Mouse (Mus musculus) hindbrain, postnatal 0 days (tissue): ENCODE results near the gene Nfic. TPM values are rescaled to one million over a fixed set of nuclear protein-coding genes. Genes with fewer than 3 reads are reported as not detected.
A peak's percentile ranks its signal among the peaks of the same experiment; 100 is the strongest.

Source experiments
- ATAC-seq: fragments of 200-750 bp; cut with Nextera tagmentation; 2 replicates; pipeline ENCODE4 v1.8.0; 2017; ENCODE audit warnings: mild to moderate bottlenecking, moderate TSS enrichment, moderate library complexity
- DNase-seq: peaks from one replicate; pipeline ENCODE4 v3.0.0-alpha.2; 2015; ENCODE audit warnings: low spot score
- H3K27ac ChIP-seq: fragments of 300-500 bp; sonication (generic); 2 replicates; pipeline ENCODE4 v1.5.1; 2014; ENCODE audit warnings: mild to moderate bottlenecking
- H3K27me3 ChIP-seq: fragments of 300-500 bp; sonication (generic); 2 replicates; pipeline ENCODE4 v1.6.1; 2014; ENCODE audit warnings: low read length, mixed read lengths; ENCODE audit not compliant: insufficient read depth
- H3K36me3 ChIP-seq: fragments of 300-500 bp; sonication (generic); 2 replicates; pipeline ENCODE4 v1.6.1; 2014; ENCODE audit warnings: low read length, mixed read lengths; ENCODE audit not compliant: insufficient read depth
- H3K4me1 ChIP-seq: fragments of 300-500 bp; sonication (generic); 2 replicates; pipeline ENCODE4 v1.6.1; 2014; ENCODE audit warnings: antibody characterized with exemption, low read length, mixed read lengths; ENCODE audit not compliant: insufficient read depth
- H3K4me2 ChIP-seq: fragments of 300-500 bp; sonication (generic); 2 replicates; pipeline ENCODE4 v1.6.1; 2014; ENCODE audit warnings: low read depth, mild to moderate bottlenecking, low read length, moderate library complexity, mixed read lengths
- H3K4me3 ChIP-seq: fragments of 300-500 bp; sonication (generic); 2 replicates; pipeline ENCODE4 v1.5.1; 2014; ENCODE audit warnings: low read length
- H3K9ac ChIP-seq: fragments of 300-500 bp; sonication (generic); replicated peaks from 2 replicates; pipeline ENCODE4 v1.6.1; 2014; ENCODE audit warnings: mild to moderate bottlenecking, low read length, moderate library complexity, mixed read lengths
- H3K9me3 ChIP-seq: fragments of 300-500 bp; sonication (generic); 2 replicates; pipeline ENCODE4 v1.6.1; 2016; ENCODE audit warnings: low read length, mixed read lengths
- CTCF ChIP-seq: IDR thresholded peaks from 2 replicates; pipeline ENCODE4 v1.5.1; 2016; ENCODE audit warnings: antibody characterized with exemption, control low read depth, low read depth
- WGBS: fragments of 180-500 bp; shearing (Covaris S2); extraction: QIAGEN DNeasy Blood & Tissue Kit; methylation state at CpG from one replicate; pipeline ENCODE4 v1.1.7; 2014; 5-methylcytosine and 5-hydroxymethylcytosine counted together
- polyA plus RNA-seq: library from polyadenylated mRNA; unstranded; fragments of >200 nt; fragmentation: Nextera tagmentation; extraction: Ambion mirVana; gene quantifications from 2 replicates; pipeline ENCODE4 v1.2.1, GENCODE M21; 2015
- total RNA-seq: library from RNA; depleted of rRNA; stranded (reverse); fragments of >200 nt; gene quantifications from 2 replicates; pipeline ENCODE4 v1.2.3, GENCODE M21; 2014

Gene Nfic
- total and polyA plus RNA-seq, 2 experiments from 2014 or later, result 26.5 to 33.8 TPM

GRCm38 (mm10) chr10:81379809-81380378 lies 75.5 kb downstream of the Nfic start:
- 89% methylated on average over 6 of the region's 6 CpGs for WGBS
- Histone ChIP-seq H3K4me2 (no peak overlapping the region), H3K4me3 (no peak overlapping the region), H3K9ac (no peak overlapping the region), H3K9me3 (no peaks in the 10 kb centered on the region), H3K27me3 (no peaks in the 10 kb centered on the region), H3K27ac (no peak overlapping the region), H3K4me1 (peaks cover 12% of the 10 kb centered on the region), H3K36me3 (no peaks in the 10 kb centered on the region)
- no peak for ATAC-seq
- DNase-seq, result no peak
- no peak for TF ChIP-seq CTCF

- Histone ChIP-seq H3K9ac (no peak overlapping the region; the same call in 1 of the 2 replicates), H3K4me2 (peak overlapping the region; percentile 94), H3K27ac (0 out of 2 replicates have a peak overlapping the region, but pooled peaks have one; percentile 22), H3K27me3 (no peaks in the 10 kb centered on the region), H3K36me3 (no peaks in the 10 kb centered on the region), H3K4me1 (peaks cover 12% of the 10 kb centered on the region), H3K9me3 (no peaks in the 10 kb centered on the region), H3K4me3 (peak overlapping the region; percentile 84)
- ATAC-seq (no peak), DNase-seq (no peak)
- whole genome bisulfite sequencing, result 60% methylated on average over 3 of the region's 3 CpGs
- TF ChIP-seq CTCF, result no peak
Observed at GRCm38 (mm10) chr10:81379183-81379553, 76.3 kb downstream of the Nfic start.

- H3K9ac ChIP-seq, result peak overlapping the region; percentile 89
- no peak; the same call in 1 of the 2 replicates for TF ChIP-seq CTCF
- no peaks in the 10 kb centered on the region for H3K36me3 ChIP-seq
- ATAC-seq (peak; percentile 98), DNase-seq (peak; percentile 100)
- peaks cover 12% of the 10 kb centered on the region for H3K4me1 ChIP-seq
- H3K27me3 ChIP-seq, result no peaks in the 10 kb centered on the region
- no peaks in the 10 kb centered on the region for H3K9me3 ChIP-seq
- H3K4me3 ChIP-seq, result peak overlapping the region; percentile 84
- peak overlapping the region; percentile 85; the same call in 1 of the 2 replicates for H3K27ac ChIP-seq
- WGBS, result under 1% methylated on average over 46 of the region's 46 CpGs
- H3K4me2 ChIP-seq, result peak overlapping the region; percentile 94
Observed at GRCm38 (mm10) chr10:81378553-81379182, 76.8 kb downstream of the Nfic start.

- no peaks in the 10 kb centered on the region for H3K9me3 ChIP-seq
- H3K9ac ChIP-seq, result peak within 1 kb of the TSS; percentile 89
- H3K36me3 ChIP-seq, result no peaks in the 10 kb centered on the region
- ATAC-seq (peak; percentile 27), DNase-seq (no peak)
- TF ChIP-seq CTCF, result no peak
- H3K27ac ChIP-seq, result peak within 1 kb of the TSS; percentile 85
- WGBS, result under 1% methylated on average over 46 of the region's 59 CpGs
- no peaks in the 10 kb centered on the region for H3K27me3 ChIP-seq
- peaks cover 12% of the 10 kb centered on the region for H3K4me1 ChIP-seq
- peak within 1 kb of the TSS; percentile 94 for H3K4me2 ChIP-seq
- peak within 1 kb of the TSS; percentile 84 for H3K4me3 ChIP-seq
Observed at GRCm38 (mm10) chr10:81377793-81378552, 77.5 kb downstream of the Nfic start, which contains the start of gene Fzr1. Gene Fzr1 (minus strand): TSS chr10:81378516.

- Histone ChIP-seq H3K36me3 (no peaks in the 10 kb centered on the region), H3K4me2 (peak overlapping the region; percentile 94), H3K27me3 (no peaks in the 10 kb centered on the region), H3K4me3 (peak overlapping the region; percentile 84), H3K27ac (peak overlapping the region; percentile 85; the same call in 1 of the 2 replicates), H3K9ac (peak overlapping the region; percentile 89), H3K4me1 (peaks cover 12% of the 10 kb centered on the region), H3K9me3 (no peaks in the 10 kb centered on the region)
- TF ChIP-seq CTCF, result no peak
- ATAC-seq (no peak), DNase-seq (no peak)
- WGBS, result 48% methylated on average over 2 of the region's 2 CpGs
Observed at GRCm38 (mm10) chr10:81377362-81377664, 78.1 kb downstream of the Nfic start.

DNA sequence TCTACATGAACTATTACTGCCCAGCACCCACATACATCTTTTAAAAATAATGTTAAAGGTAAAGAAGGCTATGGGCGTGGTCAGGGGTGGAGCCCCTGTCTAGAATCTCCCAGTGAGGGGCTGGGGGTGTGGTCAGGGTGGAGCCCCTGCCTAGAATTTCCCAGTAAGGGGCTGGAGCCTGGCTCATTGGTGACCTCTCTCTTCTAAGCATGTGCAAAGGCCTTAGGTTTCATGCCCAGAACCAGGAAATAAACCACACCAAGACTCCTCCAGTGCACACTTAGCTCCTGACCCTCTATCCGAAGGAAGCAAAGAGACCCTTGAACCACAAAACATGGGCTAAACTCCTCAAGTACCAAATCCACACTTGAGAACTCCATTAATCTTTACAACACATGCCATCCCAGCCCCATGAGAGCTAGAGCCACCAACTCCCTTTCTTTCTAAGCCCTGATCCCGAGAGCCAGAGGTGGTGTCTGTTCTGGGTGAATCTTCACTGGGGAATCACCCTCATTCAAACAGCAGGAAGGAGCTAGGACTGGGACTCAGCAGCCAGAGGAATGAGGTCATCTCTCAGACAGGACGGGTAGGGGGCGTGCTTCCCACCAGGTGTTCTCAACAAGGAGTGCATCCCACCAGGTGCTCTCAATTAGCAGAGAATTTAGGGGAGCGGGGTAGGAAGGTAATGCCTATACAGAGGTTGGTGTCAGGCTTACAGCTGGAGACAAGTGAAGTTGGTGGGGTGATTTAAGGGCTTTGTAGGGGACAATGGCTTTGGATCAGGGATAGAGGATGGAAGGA lies 78.7 kb downstream of the Nfic start:
- peak overlapping the region; percentile 89 for H3K9ac ChIP-seq
- TF ChIP-seq CTCF, result peak; percentile 15; the same call in 1 of the 2 replicates
- no peaks in the 10 kb centered on the region for H3K36me3 ChIP-seq
- ATAC-seq, result no peak
- H3K4me2 ChIP-seq, result peak overlapping the region; percentile 94
- WGBS, result 47% methylated on average over 6 of the region's 6 CpGs
- no peak for DNase-seq
- no peaks in the 10 kb centered on the region for H3K9me3 ChIP-seq
- no peak overlapping the region for H3K27ac ChIP-seq
- H3K27me3 ChIP-seq, result no peaks in the 10 kb centered on the region
- peaks cover 12% of the 10 kb centered on the region for H3K4me1 ChIP-seq
- H3K4me3 ChIP-seq, result peak overlapping the region; percentile 84
